Mouse (Mus musculus) fibroblast of lung, adult 2 months (primary cell): ENCODE data around the gene Taf3.

ENCODE experiments used
- DNase-seq: peaks from one replicate; pipeline ENCODE4 v3.0.0-alpha.2; 2011; ENCODE audit warnings: low read depth

Gene Taf3

DNA sequence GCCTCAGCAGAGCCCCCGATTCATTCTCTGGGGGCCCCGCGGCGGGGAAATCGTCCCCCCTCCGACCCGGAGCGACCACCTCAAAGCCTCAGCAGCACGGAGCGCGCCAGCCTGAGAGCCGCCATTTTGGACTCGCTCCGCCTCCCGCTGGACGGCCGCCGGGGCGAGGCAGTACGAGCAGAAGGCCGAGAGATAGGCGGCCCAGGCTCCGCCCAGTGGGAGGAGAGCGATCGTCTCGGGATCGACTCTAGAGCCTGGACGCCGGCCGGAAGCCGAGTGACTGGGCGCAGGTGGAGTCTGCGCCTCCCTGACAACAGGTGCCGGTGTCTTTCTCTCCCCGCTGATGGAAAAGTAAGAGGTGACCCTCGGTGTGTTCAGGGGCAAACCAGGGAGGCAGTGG is at the start of gene Taf3:
TSS of gene Taf3 (minus strand) at position 136 of the 400 bp plus-strand sequence.
- DNase-seq: peak; percentile 58

DNA sequence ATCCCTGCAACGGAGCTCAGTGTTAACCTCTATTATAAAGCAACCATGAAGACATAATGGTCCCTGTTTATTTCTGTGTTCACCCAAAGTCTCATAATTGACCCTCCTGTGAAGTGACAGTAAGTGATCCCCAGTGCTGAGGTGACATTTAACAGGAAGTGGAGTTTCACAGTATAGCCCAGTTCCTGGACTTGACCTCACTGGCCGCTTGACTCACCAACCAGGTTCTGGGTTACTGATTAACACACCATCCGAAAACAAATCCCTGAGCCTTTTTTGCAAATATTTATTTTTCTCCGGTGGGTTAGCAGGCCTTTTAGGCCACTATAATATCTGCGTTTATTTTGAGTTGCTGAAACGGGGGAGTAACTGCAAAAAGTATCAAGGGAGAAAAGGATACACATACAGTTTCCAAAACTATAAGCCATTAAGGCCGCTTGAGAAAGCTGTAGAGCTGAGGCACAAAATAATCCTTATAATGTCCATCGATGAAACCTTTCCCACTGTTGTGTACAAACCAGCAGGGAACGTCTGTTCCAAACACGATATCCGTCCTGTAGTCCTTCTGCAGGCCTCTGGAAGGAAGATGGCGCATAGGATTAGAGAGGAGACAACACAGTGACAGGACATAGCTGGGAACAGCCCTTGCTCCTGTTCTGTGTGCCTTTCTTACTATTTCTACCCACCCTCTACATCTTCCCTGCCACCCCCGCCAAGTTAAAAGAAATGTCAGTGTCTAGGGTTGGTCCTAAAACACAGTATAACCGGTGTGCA is 46.1 kb upstream of the Taf3 start:
- no peak for DNase-seq

DNA sequence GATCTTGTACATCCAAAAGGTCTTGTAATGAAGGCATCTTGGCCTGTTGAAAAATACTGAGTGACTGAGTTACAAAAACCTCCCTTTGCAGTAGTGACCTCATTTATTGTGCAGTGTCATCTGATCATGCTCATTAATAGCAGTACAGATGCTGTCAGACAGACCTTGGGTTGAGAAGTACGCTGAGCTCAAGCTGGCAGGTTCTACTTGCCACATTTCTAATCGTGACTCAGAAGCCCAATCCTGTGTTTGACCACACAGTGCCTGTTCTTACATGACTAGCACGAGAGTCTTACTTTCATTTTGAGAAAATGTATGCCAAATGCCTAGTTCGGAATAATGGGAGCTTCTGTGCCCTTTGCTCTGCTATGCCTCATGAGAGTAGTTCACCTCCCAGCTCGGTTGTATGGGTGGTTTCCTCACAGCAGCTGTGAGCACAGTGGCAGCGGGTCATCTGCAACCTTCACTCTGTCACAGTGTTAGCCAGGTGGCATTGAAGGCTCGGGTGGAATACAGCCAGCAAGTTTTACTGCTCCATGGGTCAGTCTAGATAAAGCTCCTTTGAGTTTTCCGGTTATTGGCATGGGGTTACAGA is 39.0 kb upstream of the Taf3 start:
- DNase-seq: no peak

DNA sequence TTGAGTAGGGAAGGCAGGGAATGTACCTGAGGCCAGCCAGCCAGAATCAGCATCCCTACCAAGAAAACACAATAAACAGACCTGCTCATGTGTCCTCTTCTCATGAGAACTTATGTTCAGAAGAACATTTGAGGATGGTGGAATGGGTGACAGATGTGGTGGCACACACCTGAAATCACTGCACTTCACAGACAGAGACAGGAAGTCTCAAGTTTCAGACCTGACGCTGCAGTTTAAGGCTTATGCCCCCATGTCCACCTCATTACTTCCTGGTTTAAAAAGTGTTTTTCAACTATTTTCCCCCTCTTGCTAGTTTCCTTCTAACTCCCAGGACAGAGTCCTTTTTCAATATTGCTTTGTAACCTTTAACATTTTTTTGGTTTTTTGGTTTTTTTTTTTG is 34.3 kb upstream of the Taf3 start:
- DNase-seq: no peak

DNA sequence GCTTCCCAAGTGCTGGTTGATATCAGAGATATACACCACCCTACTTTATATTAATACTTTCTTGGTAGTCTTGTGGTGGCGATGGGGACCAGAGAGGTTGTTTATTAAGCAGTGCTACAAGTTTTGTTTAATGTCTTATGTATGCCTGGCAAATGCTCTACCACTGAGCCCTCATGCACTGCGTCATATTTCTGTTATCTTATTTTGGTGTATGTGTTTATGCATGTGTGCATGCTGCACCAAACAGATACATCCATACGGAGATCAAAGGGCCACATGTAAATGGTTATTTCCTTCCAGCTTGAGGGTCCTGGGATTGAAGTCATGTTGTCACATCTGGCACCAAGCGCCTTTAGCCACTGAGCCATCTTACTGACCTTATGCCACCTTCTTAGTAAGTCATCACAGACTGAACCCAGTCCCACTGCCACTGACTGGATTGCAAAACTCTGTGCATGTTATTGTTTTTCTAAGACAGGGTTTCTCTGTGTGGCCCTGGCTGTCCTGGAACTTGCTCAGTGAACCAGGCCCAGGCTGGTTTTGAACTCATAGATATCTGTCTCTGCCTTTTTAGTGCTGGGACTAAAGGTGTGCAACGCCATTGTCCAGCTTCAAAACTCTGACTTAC is 33.2 kb upstream of the Taf3 start:
- DNase-seq: no peak

DNA sequence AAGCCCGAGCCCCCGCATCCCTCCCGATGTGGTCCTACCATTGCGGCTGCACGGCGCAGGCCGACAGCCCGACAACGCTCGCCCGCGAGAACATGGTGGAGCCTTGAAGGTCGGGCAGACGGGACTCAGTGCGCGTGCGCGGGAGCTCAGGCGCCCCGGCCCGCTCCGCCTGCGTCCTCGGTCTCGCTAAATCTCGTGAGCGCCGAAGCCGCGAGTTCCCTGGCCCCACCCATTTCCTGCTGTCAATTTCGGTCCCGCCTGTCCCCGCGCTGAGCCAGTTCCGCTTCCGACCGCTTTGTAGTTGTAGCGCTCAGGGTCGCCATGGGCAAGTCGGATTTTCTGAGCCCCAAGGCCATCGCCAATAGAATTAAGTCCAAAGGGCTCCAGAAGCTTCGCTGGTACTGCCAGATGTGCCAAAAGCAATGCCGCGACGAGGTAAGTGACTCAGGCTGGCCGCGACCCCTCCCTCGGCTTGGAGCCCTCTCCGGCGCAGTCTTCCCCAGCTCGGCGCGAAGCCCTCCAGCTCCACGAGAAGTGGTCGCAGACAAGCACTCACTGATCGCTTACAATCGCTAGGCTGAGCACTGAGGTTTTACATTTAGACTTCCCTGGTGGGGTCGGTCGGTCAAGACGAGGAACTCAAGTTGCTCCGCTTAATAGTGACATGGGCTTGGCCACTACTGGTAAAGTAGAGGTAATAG is 32.1 kb upstream of the Taf3 start, which contains the start of the genes Atp5c1 and Kin:
TSS of gene Atp5c1 (minus strand) at position 201 of the 701 bp plus-strand sequence.
TSS of gene Kin (plus strand) at position 284 of the 701 bp plus-strand sequence.
- peak; percentile 90 for DNase-seq

DNA sequence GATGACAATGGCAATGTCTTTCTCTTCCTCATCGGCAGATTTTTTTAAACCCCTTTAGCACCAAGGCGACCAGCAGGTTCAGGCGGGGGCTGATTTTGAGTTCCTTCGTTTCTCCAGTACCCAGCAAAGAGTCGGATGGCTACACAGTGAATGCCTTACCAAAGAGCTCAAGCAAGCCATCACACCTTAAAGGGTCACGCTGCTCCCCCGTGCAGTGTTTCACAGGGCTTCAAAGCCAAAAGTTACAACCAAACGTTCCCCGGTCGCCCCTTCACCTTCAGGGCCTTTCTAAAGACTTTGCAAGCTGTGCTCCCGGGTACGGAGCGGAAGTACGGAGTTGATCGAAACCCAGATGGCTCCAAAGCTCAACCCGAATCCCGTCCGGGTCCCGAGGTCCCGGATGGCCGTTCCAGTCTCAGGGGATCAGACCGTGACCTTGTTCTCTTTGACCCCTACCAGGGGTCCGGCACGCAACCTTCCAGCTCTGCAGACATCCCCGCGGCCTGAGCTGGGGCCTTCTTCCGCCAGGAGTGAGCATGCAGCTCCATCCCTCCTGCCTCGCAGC is 31.4 kb upstream of the Taf3 start:
- no peak for DNase-seq

DNA sequence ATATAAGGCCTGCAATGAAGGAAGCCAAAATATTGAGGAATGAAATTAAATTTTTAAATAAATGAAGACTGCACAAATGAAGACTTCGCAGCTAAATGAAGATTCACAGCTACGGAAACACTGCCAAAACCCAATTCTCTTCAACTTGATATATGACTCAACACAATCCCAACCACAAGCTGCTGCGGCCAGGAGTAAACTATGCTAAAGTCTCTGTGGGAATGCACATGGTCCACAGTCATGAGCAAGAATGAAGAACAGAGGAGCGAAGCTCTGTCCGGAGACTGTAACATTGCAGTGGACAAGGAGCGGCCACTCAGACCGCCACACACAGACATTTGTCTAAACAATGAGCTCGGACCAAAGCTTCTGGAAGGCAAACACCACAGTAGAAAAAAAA is 28.3 kb upstream of the Taf3 start:
- no peak for DNase-seq

DNA sequence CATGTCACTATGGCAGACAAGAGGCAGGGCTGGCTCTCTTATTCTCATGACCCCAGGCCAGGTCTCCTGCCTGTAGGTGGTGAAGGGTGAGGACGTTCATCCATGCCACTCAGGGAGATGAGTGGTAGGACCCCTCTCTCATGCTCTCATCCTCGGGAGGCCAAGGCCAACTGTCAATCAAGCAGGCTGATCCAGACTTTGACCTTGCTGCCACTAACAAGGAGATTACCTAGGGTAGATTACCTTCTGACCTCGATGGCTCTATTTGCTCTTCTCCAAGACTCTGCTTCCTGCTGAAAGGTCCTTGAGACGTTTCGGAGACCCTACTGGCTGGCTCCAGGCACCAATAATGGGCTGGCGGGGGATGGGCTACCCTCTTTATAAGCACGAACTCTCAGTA is 26.1 kb upstream of the Taf3 start:
- no peak for DNase-seq

DNA sequence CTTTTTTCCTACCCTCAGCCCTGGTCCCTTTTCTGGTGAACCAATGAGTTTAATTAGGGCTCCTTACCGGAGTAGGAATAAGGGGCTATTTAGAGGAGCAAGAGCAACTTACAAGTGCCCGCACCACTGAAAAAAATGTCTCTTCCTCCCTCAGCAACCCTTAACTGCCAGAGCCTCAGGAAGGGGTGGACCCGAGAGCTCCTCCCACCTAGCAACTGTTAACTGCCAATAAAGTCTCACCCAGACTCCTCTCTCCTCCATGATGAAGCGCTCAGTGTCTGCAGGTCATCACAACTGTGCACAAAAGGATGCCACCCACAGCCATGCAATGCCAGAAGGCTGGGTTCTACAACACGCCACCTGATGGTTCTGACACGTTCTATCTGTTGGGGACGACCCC is 23.4 kb upstream of the Taf3 start:
- DNase-seq: no peak

DNA sequence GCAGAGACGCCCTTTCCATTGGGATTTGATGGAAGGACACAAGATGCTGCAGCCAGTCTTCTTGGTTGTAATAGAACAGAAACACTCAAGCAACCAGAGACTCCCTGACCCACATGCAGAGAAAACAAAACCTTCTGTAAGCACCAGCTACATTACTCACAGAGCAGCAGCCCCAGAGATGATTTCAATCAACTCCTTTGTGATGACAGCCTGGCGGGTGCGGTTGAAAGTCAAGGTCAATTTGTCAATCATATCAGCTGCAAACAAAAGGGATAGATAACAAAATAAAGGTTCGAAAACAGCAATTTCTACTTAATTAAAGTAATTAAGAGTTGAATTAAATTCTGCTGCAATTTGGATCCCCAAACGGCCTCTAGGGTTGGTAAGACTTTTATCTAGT is 10.4 kb upstream of the Taf3 start:
- DNase-seq: no peak

DNA sequence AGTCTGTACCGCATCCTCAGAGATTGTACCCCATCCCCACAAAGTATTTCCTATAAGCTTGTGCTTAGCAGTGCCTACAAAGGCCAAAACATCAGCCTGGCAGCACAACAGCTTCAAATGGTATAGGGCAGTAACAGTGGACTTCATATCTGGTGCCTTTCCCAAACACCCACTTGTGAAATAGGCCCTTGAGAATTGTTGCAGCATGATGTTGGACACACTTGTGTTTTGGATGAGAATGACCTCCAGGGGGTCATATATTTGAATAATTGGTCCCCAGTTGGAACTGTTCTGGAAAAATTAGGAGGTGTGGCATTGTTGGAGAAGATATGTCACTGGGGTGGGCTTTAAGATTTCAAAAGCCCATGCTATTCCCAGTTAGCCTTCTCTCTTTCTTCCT is 3.6 kb upstream of the Taf3 start:
- DNase-seq: no peak

DNA sequence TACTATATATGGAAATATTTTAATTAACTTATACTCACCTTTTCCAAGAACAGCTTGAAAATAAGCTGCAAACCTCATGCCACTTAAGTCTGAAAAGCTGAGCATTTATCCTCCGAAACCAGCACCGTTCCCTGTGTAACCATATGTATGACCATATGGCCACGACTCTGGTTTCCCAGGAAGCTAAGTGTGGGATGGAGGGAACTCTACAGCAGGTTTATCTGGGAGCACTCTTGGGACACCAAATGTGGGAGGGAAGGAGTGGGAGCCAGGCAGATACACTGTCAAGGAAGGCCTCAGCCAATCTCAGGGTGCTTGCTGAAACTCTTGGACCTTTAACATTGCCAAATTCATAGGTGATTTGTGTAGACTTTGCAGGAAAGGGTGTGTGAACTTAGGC is 2.5 kb upstream of the Taf3 start:
- DNase-seq: no peak

DNA sequence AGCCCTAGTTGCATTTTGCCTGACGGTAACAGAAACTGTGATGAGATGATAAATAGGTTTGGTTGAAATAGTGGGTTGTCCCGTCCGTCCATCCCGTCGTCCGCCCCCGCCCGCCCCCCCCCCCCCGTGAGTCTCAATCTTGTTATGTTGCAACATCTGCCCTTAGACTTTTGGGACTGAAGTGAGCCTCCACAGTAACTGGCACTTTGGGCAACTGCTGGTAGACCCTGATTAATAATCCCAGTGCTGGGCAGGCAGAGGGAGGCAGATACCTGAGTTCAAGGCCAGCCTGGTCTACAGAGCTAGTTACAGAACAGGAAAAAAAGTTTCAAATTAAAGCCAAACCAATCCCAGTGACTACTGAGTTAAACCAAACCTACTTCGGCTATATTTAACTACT is 1.1 kb upstream of the Taf3 start:
- DNase-seq: no peak

DNA sequence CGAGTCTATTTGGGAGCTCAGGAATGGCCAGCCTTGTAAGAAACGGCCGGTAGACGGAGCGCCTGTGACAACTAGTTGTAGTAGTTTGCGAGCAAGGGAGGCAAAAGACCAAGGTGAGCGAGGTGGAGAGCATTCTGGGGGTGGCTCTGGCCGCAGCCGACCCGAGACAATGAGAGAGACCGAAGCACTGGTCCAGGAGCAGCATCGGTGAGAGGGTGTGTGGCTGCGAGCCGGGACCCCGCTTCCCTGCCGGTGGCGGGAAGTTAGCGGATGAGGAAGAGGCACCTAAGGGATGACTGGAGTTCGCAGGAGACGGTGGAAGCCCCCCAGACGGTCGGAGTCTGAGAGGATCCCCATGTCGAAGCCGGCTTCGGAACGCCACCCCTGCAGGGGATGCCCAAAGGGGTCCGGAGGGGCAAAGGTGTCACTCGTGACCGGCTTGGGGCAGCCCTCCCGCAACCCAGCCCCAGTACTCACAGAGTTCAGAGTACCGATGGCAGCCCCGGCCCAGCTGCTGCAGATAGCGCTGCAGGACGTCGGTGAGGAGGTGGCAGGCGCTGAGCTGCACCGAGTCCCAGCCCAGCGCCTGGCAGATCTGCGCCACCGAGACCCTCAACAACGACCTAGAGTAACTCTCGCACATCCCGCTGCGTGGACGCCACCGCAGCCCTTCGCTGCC is 499 bp downstream of the Taf3 start:
- no peak for DNase-seq

DNA sequence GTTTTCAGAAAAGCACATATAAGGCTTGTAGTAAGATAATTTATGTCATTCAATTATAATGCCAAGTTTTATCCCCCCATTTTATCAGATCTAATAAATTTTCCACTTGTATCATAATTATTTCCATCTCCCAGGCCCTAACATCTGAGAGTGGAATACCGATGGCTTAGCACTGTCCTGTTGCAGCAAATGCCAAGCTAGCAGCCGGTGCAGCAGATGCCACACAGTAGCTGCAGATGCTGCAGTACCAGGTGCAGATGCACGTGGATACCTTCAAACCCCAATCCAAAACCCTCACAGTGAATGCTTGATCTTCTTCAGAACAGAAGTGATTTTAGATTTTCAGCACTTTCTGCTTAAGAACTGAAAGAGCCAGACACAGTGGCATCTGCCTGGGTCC is 13.4 kb downstream of the Taf3 start:
- DNase-seq: no peak

DNA sequence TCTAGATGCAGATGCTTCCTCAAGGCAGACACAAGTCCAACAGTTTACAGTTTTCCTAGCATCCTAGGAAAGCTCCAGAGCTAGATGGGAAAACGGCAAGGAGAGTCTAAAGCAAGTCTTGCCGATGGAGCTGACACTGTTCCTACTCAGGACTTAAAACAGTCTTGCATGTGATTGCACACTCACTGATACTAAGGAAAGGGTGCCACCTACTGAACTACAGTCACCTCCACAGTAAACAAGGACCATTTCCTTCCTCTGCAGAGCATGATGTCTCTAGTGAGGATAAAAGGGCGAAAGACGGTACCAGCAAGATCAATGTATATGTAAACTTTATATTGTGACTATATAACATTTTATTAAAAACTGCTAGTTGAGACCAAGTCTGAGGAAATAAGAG is 14.7 kb downstream of the Taf3 start:
- DNase-seq: no peak

DNA sequence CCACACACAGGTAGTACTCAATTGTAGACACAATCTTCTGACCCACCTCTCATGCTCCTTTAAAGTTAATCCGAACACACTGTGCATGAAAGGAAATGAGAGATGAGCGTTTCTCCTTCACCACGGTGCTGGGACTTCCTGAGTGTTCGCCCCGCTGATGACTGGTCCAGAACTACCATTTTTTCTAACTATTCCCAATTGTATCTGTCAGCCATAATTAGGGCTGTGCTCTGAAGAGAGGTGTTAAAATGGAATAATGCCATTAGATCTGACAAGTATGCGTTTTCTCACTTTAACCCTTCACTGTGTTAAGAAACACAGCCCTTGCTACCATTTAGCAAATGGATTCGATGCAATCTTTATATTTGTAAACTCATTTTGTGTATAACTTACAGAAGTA is 18.6 kb downstream of the Taf3 start:
- DNase-seq: no peak

DNA sequence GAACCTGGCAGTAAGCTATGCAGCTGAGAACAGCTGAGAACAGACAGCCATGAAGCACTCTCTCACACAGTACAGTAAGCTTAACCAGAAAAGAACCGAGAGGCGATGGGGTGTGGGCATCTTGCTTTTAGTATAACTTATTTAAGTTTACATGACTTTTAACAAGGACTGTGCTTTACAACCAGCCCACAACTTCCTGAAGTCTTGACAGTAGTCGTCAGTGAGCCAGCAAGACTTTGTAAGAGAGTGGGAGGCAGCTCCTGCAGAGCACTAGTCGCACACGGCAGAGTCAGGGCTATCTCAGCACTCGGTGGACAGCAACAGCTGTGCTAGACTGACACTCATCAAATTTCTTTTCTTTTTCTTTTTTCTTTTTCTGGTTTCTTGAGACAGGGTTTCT is 24.1 kb downstream of the Taf3 start:
- no peak for DNase-seq

DNA sequence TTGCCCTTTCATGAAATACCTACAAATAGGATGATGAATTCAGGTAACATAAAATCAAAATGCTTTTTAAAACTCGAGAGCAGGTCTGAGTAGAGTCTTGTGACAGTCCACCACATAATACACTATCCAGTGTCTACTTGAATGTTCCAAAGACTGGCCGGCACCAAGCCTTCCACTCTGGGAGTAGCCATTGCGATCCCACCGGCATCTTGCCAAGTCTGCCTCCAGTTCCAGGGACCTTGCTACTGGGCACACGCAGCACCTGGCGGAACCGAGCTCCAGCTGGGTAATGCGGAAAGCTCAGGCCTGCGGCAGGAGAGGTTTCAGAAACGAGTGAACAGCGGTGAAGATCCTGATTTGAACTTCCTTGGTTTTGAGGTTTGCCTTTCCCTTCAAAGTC is 27.1 kb downstream of the Taf3 start:
- DNase-seq: no peak

DNA sequence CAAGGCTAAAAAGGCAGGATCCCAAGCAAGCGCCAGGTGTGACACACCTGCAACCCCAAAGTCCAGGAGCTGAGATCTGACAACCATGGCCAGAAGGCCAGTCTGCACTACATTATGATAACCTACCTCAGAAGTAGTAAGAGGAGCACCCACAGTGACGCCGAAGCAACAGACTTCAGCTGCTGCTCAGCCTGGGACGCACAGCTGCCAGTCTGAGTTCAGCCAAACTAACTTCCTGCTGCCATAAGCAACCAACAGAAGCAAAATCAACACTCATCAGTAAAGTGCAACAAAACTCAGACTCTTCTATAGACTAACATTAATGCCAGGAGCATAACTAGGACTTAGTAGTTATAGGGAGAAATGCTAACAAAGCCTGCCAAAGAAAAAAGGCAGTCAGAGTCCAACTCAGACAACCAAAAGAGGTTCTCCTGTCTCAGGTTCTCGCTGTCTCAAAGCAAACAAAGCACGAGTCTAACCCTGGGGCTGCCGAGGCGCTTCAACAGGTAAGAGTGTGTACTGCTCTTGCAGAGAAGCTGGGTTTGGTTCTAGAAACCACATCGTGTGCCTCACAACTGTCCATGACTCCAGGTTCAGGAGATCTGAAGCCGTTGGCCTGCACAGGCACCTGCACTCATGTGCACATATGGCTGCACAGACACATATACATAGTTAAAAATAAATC is 33.3 kb downstream of the Taf3 start:
- DNase-seq: no peak
